ENCODE assay signal across 30 mouse cellular contexts in the genomic region with DNA sequence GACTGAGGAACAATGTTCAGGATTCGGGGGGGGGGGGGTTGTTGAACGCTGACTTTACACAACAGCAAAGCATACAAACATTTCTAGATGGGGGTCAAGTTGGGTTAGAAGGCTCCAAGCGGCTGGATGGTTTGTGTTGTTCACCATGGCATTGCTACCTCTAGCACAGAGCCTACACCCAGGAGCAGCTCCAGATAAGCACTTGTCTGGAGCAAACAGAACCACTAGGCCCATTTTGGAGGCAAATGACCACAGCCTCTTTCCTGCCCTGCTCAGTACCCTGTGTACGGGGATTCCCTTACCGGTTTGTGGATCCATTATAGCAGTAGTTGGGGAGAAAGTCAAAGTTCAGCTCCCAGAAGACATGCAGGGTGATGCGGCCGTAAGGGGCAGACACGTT. TPM values are rescaled to one million over a fixed set of nuclear protein-coding genes. Genes with fewer than 3 reads are reported as not detected.
DNase-seq lines count a peak whose midpoint lies in the region; ATAC-seq and TF ChIP-seq lines count a peak whose summit lies in the region.
"Had no signal": no experiment of that assay in that cellular context is flagged by ENCODE, and none has a peak within 500 bp of the region (broad histone marks: within the 10 kb centered on the region; RNA-seq: fewer than 3 reads in every experiment).

No protein-coding gene starts in this region.

- no peak for TF ChIP-seq EP300 in MEL (IDR thresholded peaks at IDR 0.05; ENCODE audit: low read depth in 1 of 2, low read length in 2 of 2)

- peak overlapping the region; percentile 54; the same call in 1 of the 2 replicates for H3K4me2 ChIP-seq in liver, embryonic 13.5 days
- peak overlapping the region; percentile 43 for H3K4me2 ChIP-seq in liver, embryonic 16.5 days (ENCODE audit: low read depth, low read length)
- H3K4me2 ChIP-seq: embryonic facial prominence, embryonic 12.5 days; embryonic facial prominence, embryonic 15.5 days; forebrain, embryonic 12.5 days; heart, embryonic 13.5 days; hindbrain, embryonic 13.5 days had no signal

- H3K4me3 ChIP-seq in MEL (ENCODE audit: control insufficient read depth in 1 of 2, insufficient read depth in 1 of 2, low read depth in 2 of 2, low read length in 2 of 2) = no peak overlapping the region
- no peak overlapping the region for H3K4me3 ChIP-seq in liver, embryonic 13.5 days (replicated peaks)
- no peak overlapping the region for H3K4me3 ChIP-seq in liver, embryonic 16.5 days (ENCODE audit: low read depth, low read length)
- H3K4me3 ChIP-seq: embryonic facial prominence, embryonic 12.5 days; embryonic facial prominence, embryonic 15.5 days; forebrain, embryonic 12.5 days; heart, adult 2 months; heart, embryonic 10.5 days; heart, embryonic 13.5 days; hindbrain, embryonic 13.5 days had no signal

- H3K9ac ChIP-seq in MEL (ENCODE audit: control insufficient read depth, low read depth, low read length, poor library complexity, severe bottlenecking) = no peak overlapping the region
- peak overlapping the region; percentile 39; the same call in 1 of the 2 replicates for H3K9ac ChIP-seq in liver, embryonic 13.5 days
- no peak overlapping the region for H3K9ac ChIP-seq in liver, embryonic 16.5 days (ENCODE audit: low read depth, low read length)
- H3K9ac ChIP-seq: embryonic facial prominence, embryonic 12.5 days; embryonic facial prominence, embryonic 15.5 days; forebrain, embryonic 12.5 days; heart, embryonic 13.5 days; hindbrain, embryonic 13.5 days had no signal

- no peak for DNase-seq in MEL (ENCODE audit: low read depth, low spot score)
- DNase-seq in liver, embryonic 13.5 days = peak; percentile 3
- no peak for DNase-seq in embryo, embryonic 10 days (ENCODE audit: low spot score)
- DNase-seq in layer of hippocampus, postnatal 10 days (ENCODE audit: low spot score in 2 of 2) = no peak
- DNase-seq in urinary bladder, postnatal 4 days (ENCODE audit: low spot score in 2 of 2) = no peak
- DNase-seq: adrenal gland, adult 8-10 months; adrenal gland, postnatal 25 days; B cell, adult 2 months; cerebellum, adult 18-20 months; cerebellum, adult 9-10 months; cerebellum, postnatal 14 days; gastrocnemius, postnatal 10 days; gastrocnemius, postnatal 36 days; heart, adult 2 months; heart, postnatal 14 days had no signal

- WGBS in liver, embryonic 13.5 days (ENCODE audit: insufficient replicate concordance) = 64% methylated on average over 8 of the region's 8 CpGs
- WGBS in liver, embryonic 16.5 days (ENCODE audit: insufficient replicate concordance) = 65% methylated on average over 8 of the region's 8 CpGs

- no peak for TF ChIP-seq CTCF in MEL (IDR thresholded peaks at IDR 0.05 in 2 of 3, conservative IDR thresholded peaks at IDR 0.05 in 1 of 3; ENCODE audit: control insufficient read depth in 1 of 3, insufficient read depth in 1 of 3, low read depth in 2 of 3, low read length in 3 of 3, poor library complexity in 1 of 3, severe bottlenecking in 1 of 3)

- 0 out of 2 replicates have a peak, but pooled peaks have one; percentile 39 for ATAC-seq in erythroid progenitor cell, adult 5-6 weeks (replicated peaks; ENCODE audit: low FRiP score, poor library complexity, severe bottlenecking)
- peak; percentile 62 for ATAC-seq in liver, embryonic 13.5 days (ENCODE audit: low read depth)
- ATAC-seq in liver, embryonic 16.5 days (ENCODE audit: low read depth) = peak; percentile 61; the same call in 1 of the 2 replicates
- ATAC-seq: forebrain, embryonic 16.5 days; hindbrain, embryonic 16.5 days had no signal

- no peaks in the 10 kb centered on the region for H3K9me3 ChIP-seq in MEL (replicated peaks; ENCODE audit: insufficient read depth, low read length)
- no peaks in the 10 kb centered on the region for H3K9me3 ChIP-seq in liver, embryonic 13.5 days (replicated peaks)
- H3K9me3 ChIP-seq in liver, embryonic 16.5 days (replicated peaks; ENCODE audit: control insufficient read depth, low read length) = no peaks in the 10 kb centered on the region
- H3K9me3 ChIP-seq: embryonic facial prominence, embryonic 12.5 days; embryonic facial prominence, embryonic 15.5 days; forebrain, embryonic 12.5 days; G1E; heart, embryonic 10.5 days; heart, embryonic 13.5 days; hindbrain, embryonic 13.5 days had no signal

- TF ChIP-seq RAD21 in MEL (IDR thresholded peaks at IDR 0.05; ENCODE audit: low read depth, low read length) = no peak

- H3K4me1 ChIP-seq in MEL (ENCODE audit: control insufficient read depth in 1 of 2, insufficient read depth in 2 of 2, low read length in 2 of 2) = peaks cover 25 to 30% of the 10 kb centered on the region in 2 experiments
- H3K4me1 ChIP-seq in liver, embryonic 13.5 days (replicated peaks) = peaks cover 40% of the 10 kb centered on the region
- H3K4me1 ChIP-seq in liver, embryonic 16.5 days (ENCODE audit: control insufficient read depth, low read depth, low read length) = peaks cover 21% of the 10 kb centered on the region
- H3K4me1 ChIP-seq: embryonic facial prominence, embryonic 12.5 days; embryonic facial prominence, embryonic 15.5 days; forebrain, embryonic 12.5 days; heart, embryonic 13.5 days; hindbrain, embryonic 13.5 days had no signal

- H3K27me3 ChIP-seq in MEL (ENCODE audit: control insufficient read depth in 1 of 2, insufficient read depth in 2 of 2, low read length in 2 of 2) = no peaks in the 10 kb centered on the region
- no peaks in the 10 kb centered on the region for H3K27me3 ChIP-seq in liver, embryonic 13.5 days
- H3K27me3 ChIP-seq in liver, embryonic 16.5 days (ENCODE audit: control insufficient read depth, insufficient read depth, low read depth, low read length) = no peaks in the 10 kb centered on the region
- H3K27me3 ChIP-seq: CH12.LX; embryonic facial prominence, embryonic 12.5 days; embryonic facial prominence, embryonic 15.5 days; forebrain, embryonic 12.5 days; heart, embryonic 13.5 days; hindbrain, embryonic 13.5 days had no signal

- H3K36me3 ChIP-seq in MEL (ENCODE audit: control insufficient read depth in 1 of 2, insufficient read depth in 2 of 2, low read length in 2 of 2) = peaks cover 2 to 26% of the 10 kb centered on the region in 2 experiments; a peak in 3 of 4 replicates
- 0 out of 2 replicates have a peak, but pooled peaks cover 3% of the 10 kb centered on the region for H3K36me3 ChIP-seq in liver, embryonic 13.5 days
- no peaks in the 10 kb centered on the region for H3K36me3 ChIP-seq in liver, embryonic 16.5 days (ENCODE audit: control insufficient read depth, insufficient read depth)
- H3K36me3 ChIP-seq: embryonic facial prominence, embryonic 15.5 days; G1E; heart, embryonic 10.5 days had no signal

- TF ChIP-seq POLR2A in MEL (IDR thresholded peaks at IDR 0.05; ENCODE audit: control insufficient read depth in 1 of 2, insufficient read depth in 1 of 2, low read depth in 1 of 2, low read length in 2 of 2, poor library complexity in 1 of 2) = no peak

- H3K27ac ChIP-seq in MEL (ENCODE audit: control insufficient read depth, low read depth, low read length) = no peak overlapping the region
- H3K27ac ChIP-seq in liver, embryonic 13.5 days = peak overlapping the region; percentile 81
- no peak overlapping the region for H3K27ac ChIP-seq in liver, embryonic 16.5 days (ENCODE audit: low read length)
- H3K27ac ChIP-seq: embryonic facial prominence, embryonic 12.5 days; embryonic facial prominence, embryonic 15.5 days; forebrain, embryonic 12.5 days; heart, adult 2 months; heart, embryonic 10.5 days; heart, embryonic 13.5 days; hindbrain, embryonic 13.5 days had no signal

- no peaks in the 10 kb centered on the region for H3K79me2 ChIP-seq in MEL (ENCODE audit: control insufficient read depth, insufficient read depth, low read length, poor library complexity)

TF ChIP-seq in MEL, 35 proteins besides CTCF, POLR2A, EP300 and RAD21:
- TF ChIP-seq USF1 (IDR thresholded peaks at IDR 0.05; ENCODE audit: low read depth, low read length) (no peak), ETS1 (IDR thresholded peaks at IDR 0.05; ENCODE audit: low read depth, low read length) (0 out of 2 replicates have a peak, but pooled peaks have one; percentile 9), MAFK (IDR thresholded peaks at IDR 0.05; ENCODE audit: borderline replicate concordance, low read depth, low read length) (no peak), GABPA (IDR thresholded peaks at IDR 0.05; ENCODE audit: low read depth, low read length) (no peak), ELF1 (IDR thresholded peaks at IDR 0.05; ENCODE audit: low read depth, low read length) (no peak), SIN3A (IDR thresholded peaks at IDR 0.05; ENCODE audit: low read length) (no peak), JUND (IDR thresholded peaks at IDR 0.05; ENCODE audit: low read depth, low read length) (no peak), TAL1 (IDR thresholded peaks at IDR 0.05; ENCODE audit: low read length) (no peak), MXI1 (IDR thresholded peaks at IDR 0.05; ENCODE audit: low read depth, low read length) (no peak), BHLHE40 (IDR thresholded peaks at IDR 0.05; ENCODE audit: borderline replicate concordance, low read depth, low read length) (no peak), USF2 (IDR thresholded peaks at IDR 0.05; ENCODE audit: borderline replicate concordance in 1 of 2, insufficient read depth in 1 of 2, low read depth in 1 of 2, low read length in 2 of 2) (no peak), NELFE (IDR thresholded peaks at IDR 0.05; ENCODE audit: low read depth, low read length) (0 out of 2 replicates have a peak, but pooled peaks have one; percentile 6), MYB (IDR thresholded peaks at IDR 0.05; ENCODE audit: low read depth, low read length) (no peak), MEF2A (IDR thresholded peaks at IDR 0.05; ENCODE audit: extremely low read depth, insufficient replicate concordance, low read depth, low read length, poor library complexity, severe bottlenecking) (no peak), MAX (IDR thresholded peaks at IDR 0.05; ENCODE audit: low read length) (no peak), UBTF (IDR thresholded peaks at IDR 0.05; ENCODE audit: borderline replicate concordance, insufficient read depth, low read depth, low read length) (no peak)
TF ChIP-seq in MEL: peak in this region for 2.

RNA-seq across cellular contexts. Expression of a gene that starts 6.7 kb away (rescaled TPM):
- 0.07 and 0.08 TPM in 2 replicates for total RNA-seq in MEL (2012; rRNA removed)
- polyA plus RNA-seq in MEL (2012; ENCODE audit: insufficient read depth in 1 of 2, insufficient read length in 2 of 2, low read depth in 1 of 2, low replicate concordance in 2 of 2, missing spikeins in 1 of 2) = under 1 TPM in 1 of 2 experiments, not detected in 1; 0.35 TPM
- total RNA-seq in erythroid progenitor cell, adult 5-6 weeks (2015; ENCODE audit: low replicate concordance) = not detected in 2 replicates
- not detected in 2 replicates for total RNA-seq in erythroid progenitor cell, adult 5-6 weeks (2017; ENCODE audit: low replicate concordance)
- polyA plus RNA-seq in liver, embryonic 13.5 days (2015; fragmentation: Nextera tagmentation; extraction: Ambion mirVana) = 0.03 and 0.05 TPM in 2 replicates
- polyA plus RNA-seq in liver, embryonic 16.5 days (2015; fragmentation: Nextera tagmentation; extraction: Ambion mirVana) = not detected in 2 replicates
- 1 to 10 TPM; 6.2 to 7.5 TPM for total RNA-seq in layer of hippocampus, postnatal 10 days (2021)
- total RNA-seq: adrenal gland, adult 8-10 months; adrenal gland, postnatal 25 days; gastrocnemius, adult 18-20 months; gastrocnemius, postnatal 10 days; gastrocnemius, postnatal 36 days; granulocyte monocyte progenitor cell, adult 5-6 weeks; heart, adult 2 months; heart, postnatal 14 days; hematopoietic stem cell, adult 5-6 weeks had no signal
- polyA plus RNA-seq: G1E; heart, adult 2 months had no signal
